Mouse (Mus musculus) layer of hippocampus, adult 2 months (tissue): ENCODE measurements at regions not wholly inside any gene's neighbourhood (a gene's known extent, or its start where the extent isn't known, plus 50 kb on each side); places are given as distances from the start of the nearest gene placed in this dataset.

ENCODE experiments used
- DNase-seq, 2 experiments: peaks; one replicate each; pipeline ENCODE4 v3.0.0; 2022; ENCODE audit warnings: low spot score in 2 of 2
- H3K27ac ChIP-seq: fragments of 200-600 bp; 2 replicates; pipeline ENCODE4 v1.8.1; 2022
- H3K4me3 ChIP-seq: fragments of 200-600 bp; 2 replicates; pipeline ENCODE4 v1.8.1; 2022; ENCODE audit warnings: mild to moderate bottlenecking
- CTCF ChIP-seq: fragments of 200-600 bp; conservative IDR thresholded peaks from 2 replicates; pipeline ENCODE4 v1.8.1; 2022; ENCODE audit warnings: antibody characterized with exemption, mild to moderate bottlenecking, moderate library complexity

DNA sequence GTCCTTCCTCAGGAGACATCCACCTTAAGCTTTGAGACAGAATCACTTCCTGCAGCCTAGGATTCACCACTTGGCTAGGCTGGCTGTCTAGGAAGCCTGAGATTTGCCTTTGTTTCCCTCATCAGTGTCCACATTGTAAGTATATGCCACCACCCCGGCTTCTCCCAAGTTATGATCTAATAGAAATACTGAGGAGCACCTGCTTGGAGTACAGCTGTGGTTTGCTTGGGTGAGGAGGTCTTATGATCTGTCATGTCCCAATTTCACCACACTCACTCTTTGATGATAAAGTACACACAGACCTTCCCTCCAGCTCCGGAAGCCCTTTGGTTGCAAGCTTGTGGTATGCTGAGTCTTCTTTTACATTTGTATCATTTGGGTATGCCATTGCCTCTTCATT, 202.4 kb downstream of the 4930544G11Rik start:
- no peak for DNase-seq
- Histone ChIP-seq H3K4me3 (no peak overlapping the region), H3K27ac (no peak overlapping the region)
- TF ChIP-seq CTCF = no peak

DNA sequence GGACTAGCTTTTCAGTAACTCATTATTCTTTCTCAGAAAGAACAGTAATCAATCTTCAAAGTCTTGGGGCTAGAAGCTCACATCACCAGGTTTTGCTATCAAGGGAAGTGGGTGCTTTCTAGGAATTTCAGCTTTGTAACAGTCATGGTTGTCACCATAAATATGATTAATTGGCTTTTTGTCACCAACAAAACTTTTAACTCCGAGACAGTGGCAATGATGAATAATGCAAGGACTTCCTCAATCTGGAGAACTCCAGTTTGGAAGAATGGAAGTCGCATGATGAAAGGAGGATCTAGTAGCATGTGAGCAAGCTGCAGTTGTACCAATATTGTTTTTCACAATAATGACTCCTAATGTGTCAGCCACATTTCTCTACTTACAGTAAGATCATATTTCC, 208.4 kb downstream of the 4930544G11Rik start:
- H3K27ac ChIP-seq = no peak overlapping the region
- DNase-seq = no peak
- no peak overlapping the region for H3K4me3 ChIP-seq
- TF ChIP-seq CTCF = no peak

DNA sequence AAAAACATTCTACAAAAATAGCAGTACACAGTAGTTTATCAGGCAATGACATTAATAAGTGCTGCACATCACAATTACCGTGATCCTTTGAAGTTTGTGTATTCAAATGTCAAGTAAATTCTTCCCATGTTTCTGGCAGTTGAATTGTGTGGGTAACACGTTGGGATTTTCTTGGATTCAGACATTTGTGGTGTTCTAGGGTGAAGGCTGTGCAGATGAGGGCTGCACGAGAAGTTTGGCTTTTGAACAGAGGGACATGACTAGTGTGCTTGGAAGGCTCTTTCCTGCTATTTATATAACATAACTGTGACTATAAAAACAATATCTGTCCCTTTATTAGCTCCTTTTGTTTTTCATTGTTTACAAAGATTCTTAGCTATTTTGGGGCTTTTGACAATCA, 216.5 kb downstream of the 4930544G11Rik start:
- TF ChIP-seq CTCF = no peak
- no peak for DNase-seq
- Histone ChIP-seq H3K4me3 (no peak overlapping the region), H3K27ac (no peak overlapping the region)

DNA sequence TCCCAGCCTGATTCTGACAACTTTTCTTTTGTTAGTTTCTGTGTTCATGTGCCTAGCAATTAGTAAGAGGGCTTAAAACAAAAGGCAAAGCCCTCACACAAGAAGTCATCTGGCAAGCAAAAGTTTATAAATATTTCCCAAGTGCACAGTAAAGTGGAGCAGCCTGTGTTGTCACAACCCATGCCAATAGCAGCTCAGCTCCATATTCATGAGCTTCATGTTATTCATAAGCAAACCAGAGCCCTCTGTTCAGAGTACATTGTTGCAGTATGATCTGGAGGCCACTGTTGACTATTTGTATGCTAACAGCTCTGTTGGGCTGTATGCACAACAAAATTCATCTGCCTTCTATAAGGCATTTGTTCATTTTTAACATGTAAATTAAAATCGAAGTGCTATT, 245.6 kb downstream of the 4930544G11Rik start:
- H3K4me3 ChIP-seq = no peak overlapping the region
- no peak for TF ChIP-seq CTCF
- no peak overlapping the region for H3K27ac ChIP-seq
- peak; percentile 5 to 8 for DNase-seq

DNA sequence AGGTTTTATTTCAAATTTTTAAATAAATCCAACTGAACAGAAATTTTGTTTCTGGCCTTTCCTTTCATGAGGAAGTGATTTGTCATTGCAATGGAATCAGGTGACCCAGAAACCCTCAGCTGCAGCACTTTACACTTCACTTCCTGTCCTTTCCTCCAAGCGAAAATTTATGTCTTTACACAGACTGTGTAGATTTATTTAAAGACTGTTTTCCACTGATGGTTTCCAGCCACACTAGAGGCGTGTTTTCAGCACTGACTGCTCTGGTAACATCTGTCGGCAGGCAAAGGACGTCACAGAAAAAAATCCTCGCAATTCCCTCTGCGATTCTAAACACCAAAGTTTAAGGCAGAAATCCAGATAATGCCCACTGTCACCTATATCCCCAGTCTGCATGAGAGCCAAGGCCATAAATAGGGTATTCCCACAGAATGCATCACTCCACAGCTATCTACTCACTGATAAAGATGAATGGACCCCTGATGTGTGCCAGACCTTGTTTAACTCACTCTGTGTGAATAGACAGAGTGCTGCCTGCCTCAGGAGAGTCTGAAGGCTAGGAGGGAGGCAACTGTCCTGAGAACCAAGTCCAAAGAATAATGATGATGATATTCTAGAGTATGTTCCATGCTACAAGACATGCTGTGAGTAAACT, 247.9 kb downstream of the 4930544G11Rik start:
- H3K4me3 ChIP-seq = no peak overlapping the region
- no peak for DNase-seq

DNA sequence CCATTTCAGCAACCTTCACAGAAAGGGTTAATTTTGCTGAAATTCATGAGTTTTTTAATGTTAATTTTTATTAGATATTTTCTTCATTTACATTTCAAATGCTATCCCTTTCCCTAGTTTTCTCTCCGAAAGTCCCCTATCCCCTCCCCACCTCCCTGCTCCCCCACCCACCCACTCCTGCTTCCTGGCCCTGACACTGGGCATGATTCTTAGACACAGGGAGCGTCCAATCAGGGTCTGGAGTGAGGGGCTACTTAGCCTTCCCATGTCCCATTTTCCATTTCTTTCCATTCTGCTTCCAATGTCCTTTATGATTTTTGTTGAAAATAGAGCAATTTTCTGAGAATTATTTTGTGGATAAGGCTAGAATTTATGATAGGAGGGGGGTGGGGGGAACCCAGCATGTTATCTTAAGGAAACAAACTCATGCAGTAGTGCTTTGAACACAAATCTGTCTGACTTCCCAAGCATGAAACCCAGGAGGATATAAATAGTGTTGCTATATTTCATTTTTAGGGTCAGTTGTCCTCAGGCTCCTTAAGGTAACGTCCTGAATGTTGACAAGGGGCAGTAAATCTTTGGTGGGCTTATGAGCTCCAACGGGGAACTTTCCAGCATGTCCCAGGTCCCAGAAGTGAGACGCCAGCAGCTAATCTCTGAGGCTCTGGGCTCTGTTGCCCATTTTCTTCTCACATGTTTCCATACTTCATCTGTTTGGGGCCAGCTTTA, 254.0 kb downstream of the 4930544G11Rik start:
- DNase-seq = no peak
- H3K4me3 ChIP-seq = no peak overlapping the region
- no peak overlapping the region for H3K27ac ChIP-seq
- TF ChIP-seq CTCF = no peak

More for the DNA sequence above, 247.9 kb downstream of the 4930544G11Rik start:
- H3K27ac ChIP-seq = no peak overlapping the region
- TF ChIP-seq CTCF = no peak

DNA sequence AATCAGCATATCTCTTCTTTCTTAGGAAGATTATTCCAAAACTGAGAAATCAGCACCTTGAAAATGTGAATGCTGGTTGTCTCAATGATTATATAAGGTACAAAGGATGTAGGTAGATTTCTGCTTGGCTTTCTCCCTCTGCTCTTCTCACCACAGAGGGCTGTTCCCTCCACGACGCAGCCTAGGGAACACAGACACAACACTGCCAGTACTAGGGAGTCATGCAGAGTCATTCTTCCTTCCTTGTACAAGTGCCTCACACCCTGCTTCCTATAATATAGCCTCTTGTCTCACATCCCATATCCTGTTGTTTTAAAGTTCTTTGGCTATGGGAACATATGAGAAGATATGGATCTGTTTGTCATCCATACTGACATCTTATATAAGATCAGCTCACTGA, 265.1 kb downstream of the 4930544G11Rik start:
- H3K27ac ChIP-seq = no peak overlapping the region
- no peak for TF ChIP-seq CTCF
- no peak overlapping the region for H3K4me3 ChIP-seq
- no peak for DNase-seq

DNA sequence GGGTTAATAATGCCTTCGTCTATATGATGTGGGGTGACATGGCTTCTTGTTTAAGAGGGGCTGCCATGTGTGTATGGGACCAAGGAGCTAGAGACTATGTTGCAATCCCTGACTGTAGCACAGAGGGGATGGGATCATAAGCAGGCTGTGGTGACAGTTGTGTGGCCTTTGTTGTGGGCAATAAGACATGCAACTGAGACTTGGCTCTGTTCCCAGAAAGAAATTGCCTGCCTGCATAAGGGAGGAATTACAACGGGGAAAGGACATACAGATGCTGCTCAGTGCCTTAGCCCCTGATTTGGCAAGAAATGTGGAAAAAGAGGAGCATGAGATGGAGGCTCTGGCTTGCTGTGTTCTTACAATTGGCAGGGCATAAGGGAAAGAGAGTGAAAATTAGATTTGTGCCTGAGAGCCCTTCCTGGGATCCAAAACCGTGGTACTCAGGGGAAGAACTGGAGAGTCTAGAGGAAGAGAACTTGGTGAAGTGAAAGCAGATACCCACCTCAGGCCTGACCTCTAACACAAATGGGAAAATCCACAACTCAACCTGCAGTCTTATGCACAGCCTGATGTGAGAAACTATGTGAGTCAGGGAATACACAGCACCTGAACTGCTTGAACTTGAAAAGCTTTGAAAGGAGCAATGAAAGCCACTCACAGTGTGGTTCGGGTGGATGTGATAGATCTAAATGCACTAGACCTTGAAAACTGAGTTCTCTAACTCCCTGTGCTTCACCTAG, 271.9 kb downstream of the 4930544G11Rik start:
- no peak for DNase-seq
- no peak overlapping the region for H3K27ac ChIP-seq
- TF ChIP-seq CTCF = no peak
- no peak overlapping the region for H3K4me3 ChIP-seq

DNA sequence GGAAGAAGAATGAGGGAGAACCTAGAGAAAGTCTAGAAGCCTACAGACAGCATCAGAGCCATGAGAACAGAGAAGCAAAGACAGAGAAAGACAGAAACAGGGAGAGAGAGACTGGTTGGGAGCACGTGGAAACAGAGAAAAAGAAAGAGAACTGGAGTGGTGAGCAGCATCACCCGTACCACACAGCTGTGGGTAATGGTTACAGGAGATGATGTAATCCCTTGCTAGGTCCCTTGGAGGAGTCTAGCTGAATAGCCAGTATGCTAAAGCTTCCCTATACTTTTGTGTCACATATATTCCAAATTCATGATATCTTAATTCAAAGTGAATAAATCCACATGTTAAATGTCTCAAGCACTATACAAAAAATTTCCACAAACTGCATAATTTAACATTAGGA, 284.0 kb downstream of the 4930544G11Rik start:
- no peak for DNase-seq
- Histone ChIP-seq H3K4me3 (no peak overlapping the region), H3K27ac (no peak overlapping the region)
- no peak for TF ChIP-seq CTCF

DNA sequence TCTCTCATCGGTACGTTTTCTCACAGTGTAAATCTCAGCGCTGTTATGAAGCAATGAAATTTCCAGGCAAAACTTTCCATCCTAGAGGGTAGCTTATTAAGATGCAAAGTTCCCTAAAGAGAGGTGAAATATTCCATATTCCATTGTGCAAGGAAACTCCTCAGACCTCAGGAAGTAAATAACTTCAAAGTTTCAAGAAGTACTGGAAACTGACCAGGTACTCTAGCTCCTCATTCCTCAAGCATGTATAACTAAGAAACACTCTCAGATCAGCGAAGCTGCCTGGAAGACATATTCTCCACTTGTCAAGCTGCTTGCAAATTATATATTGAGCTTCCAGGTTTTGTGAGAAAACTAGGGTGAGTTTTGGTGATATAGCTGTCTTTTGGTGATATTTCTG, 279.8 kb upstream of the Mad2l1 start:
- TF ChIP-seq CTCF = no peak
- Histone ChIP-seq H3K4me3 (no peak overlapping the region), H3K27ac (no peak overlapping the region)
- no peak for DNase-seq

DNA sequence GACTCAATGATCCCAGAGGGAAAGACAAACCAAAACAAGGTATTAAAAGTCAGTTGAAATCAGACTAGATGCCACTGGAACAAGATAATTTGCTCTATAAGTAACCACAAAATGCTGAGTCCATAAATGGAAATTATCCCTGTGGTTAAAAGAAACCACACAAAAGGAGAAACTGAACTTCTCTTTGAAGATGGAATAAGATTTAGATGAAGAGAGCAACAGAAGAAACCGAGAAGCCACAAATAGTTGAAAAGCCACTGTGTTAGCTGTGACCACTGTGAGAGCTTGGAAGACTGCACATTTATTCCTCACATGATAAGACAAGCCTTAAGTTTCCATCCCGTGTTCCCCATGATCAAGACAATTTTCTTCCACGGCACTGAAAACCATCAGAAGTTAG, 271.8 kb upstream of the Mad2l1 start:
- Histone ChIP-seq H3K4me3 (no peak overlapping the region), H3K27ac (no peak overlapping the region)
- no peak for TF ChIP-seq CTCF
- DNase-seq = no peak

DNA sequence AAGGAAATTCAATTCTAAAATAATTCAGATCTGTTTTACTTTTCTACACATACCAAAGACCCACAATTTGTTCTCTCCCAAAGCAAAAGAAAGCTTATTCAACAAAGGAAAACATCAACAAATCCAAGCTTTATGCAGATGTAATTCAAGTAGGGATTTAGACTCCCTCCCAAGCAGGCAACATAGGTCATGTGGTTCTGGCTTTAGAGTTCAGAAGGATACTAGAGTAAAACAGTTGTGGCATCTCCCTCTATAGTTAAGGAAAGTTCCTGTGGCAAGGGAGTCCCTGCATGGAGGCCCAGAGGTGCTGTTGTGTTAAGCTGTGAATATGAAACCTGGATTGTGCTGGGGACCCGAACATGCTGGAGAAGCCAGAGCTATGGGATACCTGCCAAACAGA, 271.3 kb upstream of the Mad2l1 start:
- Histone ChIP-seq H3K4me3 (no peak overlapping the region), H3K27ac (no peak overlapping the region)
- no peak for DNase-seq
- no peak for TF ChIP-seq CTCF

DNA sequence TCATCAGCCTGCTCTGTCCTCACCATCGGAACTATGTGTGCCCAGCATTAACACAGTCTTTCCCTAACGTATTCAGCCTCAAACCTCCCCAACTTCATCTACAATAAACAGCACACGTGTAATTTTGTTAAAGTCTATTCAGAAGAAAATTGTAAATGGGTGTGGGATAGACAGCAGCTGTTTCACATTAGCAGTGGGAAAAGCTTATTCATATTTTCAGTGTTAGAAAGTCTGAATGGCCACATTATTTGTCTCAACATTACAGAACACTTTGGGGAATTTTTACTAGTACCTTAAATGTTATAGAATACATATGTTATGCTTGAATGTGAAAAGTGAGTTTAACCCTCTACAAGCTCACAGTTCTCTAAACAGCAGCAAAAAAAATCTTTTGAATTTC, 266.8 kb upstream of the Mad2l1 start:
- no peak overlapping the region for H3K4me3 ChIP-seq
- DNase-seq = no peak
- H3K27ac ChIP-seq = no peak overlapping the region
- TF ChIP-seq CTCF = no peak
